Mouse (Mus musculus) heart, adult 2 months (tissue): ENCODE measurements at regions not wholly inside any gene's neighbourhood (a gene's known extent, or its start where the extent isn't known, plus 50 kb on each side); places are given as distances from the start of the nearest gene placed in this dataset.

Experiments used
- CTCF ChIP-seq: fragments of 200-600 bp; IDR thresholded peaks from 2 replicates; pipeline ENCODE4 v1.8.1; 2022; ENCODE audit warnings: antibody characterized with exemption, mild to moderate bottlenecking, moderate library complexity
- EP300 ChIP-seq: fragments of 200-500 bp; IDR thresholded peaks from 2 replicates; pipeline ENCODE4 v1.6.1; 2011; ENCODE audit warnings: low read depth, low read length, control low read depth; ENCODE audit not compliant: insufficient read depth
- POLR2A ChIP-seq: fragments of 200-500 bp; IDR thresholded peaks from 2 replicates; pipeline ENCODE4 v1.6.1; 2011; ENCODE audit warnings: mild to moderate bottlenecking, low read depth, low read length, control low read depth; ENCODE audit not compliant: insufficient read depth

DNA sequence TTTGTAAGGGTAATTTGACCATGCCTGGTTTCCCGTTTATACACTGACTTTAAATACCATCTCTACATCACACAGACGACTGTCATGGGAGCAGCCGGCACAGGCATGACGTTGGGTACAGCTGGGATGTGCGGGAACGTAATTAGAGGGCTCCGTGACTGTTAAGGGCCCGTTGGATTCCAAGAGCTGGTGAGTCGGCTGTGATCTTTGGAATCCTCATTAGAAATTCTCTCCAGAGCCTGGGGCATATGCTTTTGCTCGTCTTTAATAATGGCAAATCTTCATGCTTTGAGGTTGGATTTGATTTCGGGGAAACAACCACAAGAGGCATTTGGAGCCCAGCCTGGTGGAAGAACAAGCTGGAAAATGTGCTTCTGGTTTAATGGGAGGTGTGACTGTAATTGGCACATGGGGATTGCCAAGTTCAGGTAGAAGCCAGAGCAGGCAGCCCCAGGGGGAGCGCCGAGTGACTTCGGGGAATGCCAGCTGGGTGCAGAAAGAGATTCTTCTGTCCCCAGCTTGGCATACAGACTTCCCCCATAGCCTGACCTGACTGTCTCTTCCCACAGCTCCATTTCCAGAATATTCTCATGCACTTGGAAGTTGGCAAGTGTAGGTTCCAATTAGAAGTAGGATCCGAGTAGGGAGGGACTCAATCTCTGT is 275.4 kb upstream of the 4930535I16Rik start:
- no peak for TF ChIP-seq CTCF
- no peak for TF ChIP-seq EP300
- TF ChIP-seq POLR2A: no peak
